Mouse (Mus musculus) natural killer cell, adult 2 months (primary cell): Measurements from ENCODE around the gene Tmem238.
A peak's percentile ranks its signal among the peaks of the same experiment; 100 is the strongest.

Experiments
- DNase-seq, 2 experiments: peaks; one replicate each; pipeline ENCODE4 v3.0.0; 2022; ENCODE audit warnings: low spot score in 2 of 2

The Tmem238 gene

DNA sequence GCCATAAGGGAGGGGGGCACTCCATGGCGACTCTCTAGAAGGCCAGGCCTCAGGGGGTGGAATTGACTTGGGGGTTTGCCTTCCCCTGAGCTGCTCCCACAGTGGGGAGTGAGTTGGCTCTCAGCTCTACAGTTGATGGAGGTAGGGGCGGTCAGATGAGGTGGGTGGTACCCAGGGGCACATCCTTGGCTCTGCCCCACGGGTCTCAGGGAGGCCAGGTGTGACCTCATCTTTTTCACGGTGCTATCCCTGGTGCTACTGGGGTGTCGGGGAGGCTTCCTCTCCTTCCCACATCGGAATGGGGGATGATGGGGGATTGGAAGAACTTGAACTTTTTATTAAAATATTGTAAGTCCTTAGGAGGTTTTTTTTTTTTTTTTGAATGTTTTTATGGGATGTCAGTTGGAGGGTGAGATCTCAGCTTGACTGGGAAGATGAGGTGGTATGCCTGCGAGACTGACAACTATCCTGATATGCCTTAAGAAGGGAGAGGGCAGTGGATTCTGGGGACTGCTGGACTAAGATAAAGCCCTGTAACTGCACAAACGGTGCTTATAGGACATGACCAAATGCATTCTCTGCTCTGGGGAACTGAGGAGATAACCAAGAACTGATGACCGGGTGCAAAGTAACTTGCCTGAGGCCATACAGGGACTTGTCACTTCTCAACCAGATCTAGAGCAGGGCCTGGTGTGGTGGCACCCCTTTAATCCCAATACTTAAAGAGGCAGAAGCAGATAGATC, 42.1 kb downstream of the Tmem238 start:
- DNase-seq = no peak

DNA sequence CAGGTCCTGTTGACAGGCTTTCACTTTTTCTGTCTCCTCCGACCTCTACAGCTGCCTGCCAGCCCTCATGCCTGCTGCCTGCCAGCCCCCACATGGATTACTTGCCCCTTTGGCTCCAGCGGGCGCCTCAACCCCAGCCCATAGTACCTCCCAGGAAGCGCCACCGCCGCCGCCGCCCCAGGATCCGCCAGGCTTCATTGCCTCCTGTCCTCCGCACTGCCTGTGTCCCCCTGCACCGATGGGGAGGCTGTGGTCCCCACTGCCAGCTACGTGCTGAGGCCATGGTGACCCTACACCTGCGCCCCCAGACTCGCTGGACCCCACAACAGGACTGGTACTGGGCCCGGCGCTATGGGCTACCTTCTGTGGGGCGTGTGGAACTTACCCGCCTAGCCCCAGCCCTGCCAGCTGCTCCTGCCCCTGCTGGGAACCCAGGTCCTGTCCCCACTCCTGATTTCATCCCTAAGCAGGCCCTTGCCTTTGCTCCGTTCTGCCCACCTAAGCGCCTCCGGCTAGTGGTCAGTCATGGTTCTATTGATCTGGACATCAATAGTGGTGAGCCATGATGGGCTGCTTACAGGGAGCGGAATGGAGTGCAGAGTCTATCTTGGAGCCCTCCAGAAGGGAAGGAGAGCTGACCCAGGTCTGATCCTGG, 43.0 kb downstream of the Tmem238 start:
- no peak for DNase-seq

DNA sequence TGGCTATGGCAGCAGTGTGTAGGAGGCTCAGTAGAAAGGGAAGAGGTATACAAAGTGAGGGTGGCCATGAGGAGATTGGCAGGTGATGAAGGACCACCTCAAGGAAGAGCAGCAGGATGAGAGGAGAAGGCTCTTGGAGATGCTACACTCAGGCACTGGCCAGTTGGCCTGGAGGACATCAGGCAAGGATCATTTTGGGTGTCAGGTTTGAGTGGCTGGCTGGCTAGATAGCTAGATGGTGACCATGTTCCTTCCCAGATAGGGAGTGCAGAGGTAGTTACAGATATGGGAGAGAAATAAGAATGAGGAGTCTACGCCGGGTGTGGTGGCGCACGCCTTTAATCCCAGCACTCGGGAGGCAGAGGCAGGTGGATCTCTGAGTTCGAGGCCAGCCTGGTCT, 44.6 kb downstream of the Tmem238 start:
- no peak for DNase-seq

DNA sequence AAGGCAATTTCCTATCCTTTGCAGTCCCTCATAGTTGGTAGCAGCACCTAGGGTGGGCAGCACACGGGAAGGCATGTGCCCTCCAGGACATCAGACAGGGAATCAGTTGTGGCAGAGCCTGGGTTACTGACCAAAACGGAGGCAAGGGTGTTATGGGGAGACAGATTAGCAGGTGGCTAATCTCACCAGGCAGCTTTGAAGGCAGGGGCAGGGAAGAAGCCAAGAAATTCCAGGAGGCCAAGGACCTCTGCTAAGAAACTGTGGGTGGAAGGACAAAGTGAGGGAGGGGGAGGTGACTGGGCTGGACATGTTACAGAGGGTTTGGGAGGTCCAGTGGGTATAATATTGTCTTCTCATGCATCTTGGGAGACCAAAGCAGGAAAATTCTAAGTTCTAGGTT, 46.1 kb downstream of the Tmem238 start:
- no peak for DNase-seq

DNA sequence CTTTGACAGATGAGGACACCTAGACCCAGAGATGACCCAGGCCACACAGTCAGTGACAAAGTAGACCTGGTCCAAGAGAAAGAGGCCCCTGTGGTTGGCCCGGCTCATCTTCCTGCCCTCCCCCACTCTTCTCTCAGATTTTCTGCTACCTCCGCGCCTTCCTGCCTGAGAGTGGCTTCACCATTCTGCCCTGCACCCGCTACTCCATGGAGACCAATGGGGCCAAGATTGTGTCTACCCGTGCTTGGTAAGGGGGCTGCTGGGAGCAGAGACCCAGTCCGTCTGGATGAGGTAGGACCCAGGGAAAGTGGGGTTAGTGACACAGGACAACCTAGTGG, 47.0 kb downstream of the Tmem238 start:
- DNase-seq = no peak

DNA sequence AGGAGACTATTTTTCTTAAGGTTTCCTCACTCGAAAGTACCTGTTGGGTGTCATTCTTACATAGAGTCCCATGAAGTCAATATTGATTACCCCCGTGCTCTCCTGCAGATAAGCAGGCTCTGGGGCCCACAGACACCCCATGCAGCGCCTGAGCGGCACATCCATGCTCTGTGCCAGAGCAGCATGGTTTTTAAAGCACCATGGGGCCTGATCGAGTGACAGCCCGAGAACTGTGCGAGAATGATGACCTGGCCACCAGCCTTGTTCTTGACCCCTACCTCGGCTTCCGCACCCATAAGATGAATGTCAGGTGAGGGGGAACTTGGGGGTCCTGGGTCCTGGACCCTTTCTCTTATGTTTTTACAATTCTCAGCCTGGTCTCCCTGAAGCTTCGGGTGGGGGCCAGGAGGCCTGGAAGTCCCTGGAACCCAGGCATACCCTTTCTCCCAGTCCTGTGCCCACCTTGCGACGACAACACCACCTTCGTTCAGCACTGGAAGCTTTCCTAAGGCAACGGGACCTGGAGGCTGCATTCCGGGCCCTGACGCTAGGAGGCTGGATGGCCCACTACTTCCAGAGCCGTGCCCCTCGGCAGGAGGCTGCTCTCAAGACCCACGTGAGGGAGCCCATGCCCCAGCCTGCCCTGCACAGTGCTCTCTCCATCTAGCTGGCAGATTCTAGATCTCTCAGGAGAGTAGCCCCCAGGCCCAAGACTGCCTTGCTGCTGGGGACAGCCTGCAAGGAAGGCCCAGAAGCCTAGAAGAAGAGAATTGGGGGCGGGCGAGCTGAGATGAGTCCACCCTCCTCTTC, 47.6 kb downstream of the Tmem238 start:
- DNase-seq = no peak

DNA sequence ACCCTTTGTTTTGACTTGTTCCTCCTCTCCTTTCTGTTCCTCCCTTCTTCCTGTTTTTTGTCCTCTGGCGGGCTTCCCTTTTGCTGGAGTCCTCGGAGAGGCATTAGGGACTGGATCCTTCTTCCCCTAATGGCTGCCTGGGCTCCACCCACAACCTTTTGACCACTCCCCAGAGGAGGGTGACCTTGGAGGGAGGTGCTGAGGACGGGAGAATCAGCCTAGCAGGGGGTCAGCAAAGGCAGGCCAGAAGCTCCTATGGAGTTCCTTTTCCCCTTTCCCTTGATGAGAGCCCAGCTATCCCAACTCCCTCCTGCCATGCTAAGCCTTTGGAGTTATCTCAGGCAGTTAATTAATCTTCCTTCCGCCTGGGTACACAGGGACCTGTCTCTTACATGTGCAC, 48.3 kb downstream of the Tmem238 start:
- DNase-seq = no peak

DNA sequence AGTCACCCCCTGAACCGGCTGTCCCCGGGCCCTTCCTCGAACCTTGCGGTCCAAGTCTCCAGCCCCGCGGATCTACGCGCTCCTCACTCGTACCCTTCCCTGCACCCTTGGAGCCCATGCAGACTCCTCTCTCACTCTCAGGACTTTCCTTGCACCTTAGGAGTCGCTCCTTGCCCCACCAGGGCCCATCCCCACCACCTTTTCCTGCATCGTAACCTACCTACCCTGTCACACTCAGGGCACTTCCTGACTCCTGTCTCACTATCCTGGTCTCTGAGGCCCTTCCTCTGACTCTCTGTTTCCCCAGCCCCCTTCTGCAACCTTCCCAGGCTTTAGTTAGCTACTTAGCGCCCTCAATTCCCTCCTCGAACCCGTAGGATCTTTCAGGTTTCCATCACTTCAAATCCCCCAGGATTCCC, 49.1 kb downstream of the Tmem238 start:
- no peak for DNase-seq

DNA sequence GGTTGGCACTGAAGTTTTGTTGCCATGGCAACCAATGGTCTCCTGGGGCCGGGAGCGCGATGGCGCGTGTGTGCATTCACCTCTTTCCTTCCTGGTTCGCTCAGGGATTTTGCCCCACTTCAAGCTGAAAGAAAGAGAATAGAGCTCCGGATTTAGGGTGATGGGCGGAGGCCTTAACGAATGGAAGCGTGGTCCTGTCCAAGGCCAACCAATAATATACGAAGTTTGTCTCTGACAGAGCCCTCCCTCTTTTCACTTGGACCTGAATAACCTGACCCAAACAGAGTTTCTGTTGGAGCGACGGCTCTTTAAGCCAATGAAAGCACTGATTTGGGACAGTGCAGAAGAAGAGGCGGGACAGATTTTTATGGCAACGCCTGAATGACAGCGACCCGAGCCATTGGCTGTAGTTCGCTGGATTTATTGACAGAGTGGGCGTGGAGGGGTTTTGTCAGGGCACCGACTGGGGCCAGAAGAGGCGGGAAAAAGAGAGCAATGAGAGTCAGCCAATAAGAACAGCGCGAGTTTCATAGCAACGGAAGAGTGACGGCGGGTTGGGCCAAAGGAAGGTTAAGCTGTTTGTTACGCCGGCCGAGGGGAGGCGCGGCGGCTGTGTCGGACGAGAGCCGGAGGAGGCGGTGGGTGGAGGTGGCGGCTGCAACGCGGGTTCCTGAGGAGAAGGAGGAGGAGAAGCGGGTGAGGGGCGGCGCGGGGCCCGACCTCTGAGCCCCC, 49.7 kb downstream of the Tmem238 start, which contains the start of gene Kmt5c:
Gene Kmt5c, plus strand, starts transcription at position 572 of the 732 bp plus-strand sequence.
- DNase-seq = peak; percentile 98

DNA sequence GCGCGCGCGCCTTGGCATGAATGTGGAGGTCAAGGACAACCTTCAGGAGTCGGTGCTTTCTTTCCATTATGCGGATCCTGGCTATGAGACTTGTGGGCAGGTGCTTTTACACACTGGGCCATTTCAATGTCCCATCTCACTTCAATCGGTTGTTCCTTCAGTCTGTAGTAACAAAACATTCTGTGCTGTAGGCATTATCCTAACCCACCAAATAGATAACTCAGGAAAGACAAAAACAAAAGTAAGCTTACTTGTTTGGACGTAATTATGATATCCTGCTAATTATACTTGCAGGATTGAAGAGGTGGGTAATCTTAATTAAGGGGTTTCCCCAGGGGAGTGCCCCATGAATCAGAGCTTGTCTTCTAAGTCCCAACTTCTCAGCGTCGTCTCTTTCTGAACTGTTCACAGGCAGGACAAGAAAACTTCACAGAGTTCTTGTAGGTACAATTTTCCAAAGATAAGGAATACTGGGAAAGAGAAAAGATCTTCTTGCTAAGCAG, 50.4 kb downstream of the Tmem238 start:
- no peak for DNase-seq
